Mouse (Mus musculus) intestine, embryonic 16.5 days (tissue): ENCODE measurements around the gene Mefv. TPM values are rescaled to one million over a fixed set of nuclear protein-coding genes. Genes with fewer than 3 reads are reported as not detected.
"Not testable (repeated sequence)": the region's sequence is repeated elsewhere in the genome, so short reads cannot be mapped to it uniquely, and the experiment has no call there.

ENCODE experiments used
- ATAC-seq: fragments of 200-750 bp; cut with Nextera tagmentation; 2 replicates; pipeline ENCODE4 v1.8.0; 2017; ENCODE audit warnings: moderate TSS enrichment, moderate library complexity
- H3K27ac ChIP-seq: fragments of 300-500 bp; sonication (generic); 2 replicates; pipeline ENCODE4 v1.5.1; 2014; ENCODE audit warnings: mild to moderate bottlenecking, low read length
- H3K27me3 ChIP-seq: fragments of 300-500 bp; sonication (generic); replicated peaks from 2 replicates; pipeline ENCODE4 v1.6.1; 2014; ENCODE audit warnings: low read length, control low read depth, mixed read lengths; ENCODE audit not compliant: control insufficient read depth, insufficient read depth
- H3K36me3 ChIP-seq: fragments of 300-500 bp; sonication (generic); 2 replicates; pipeline ENCODE4 v1.6.1; 2014; ENCODE audit warnings: low read length, control low read depth; ENCODE audit not compliant: control insufficient read depth, insufficient read depth
- H3K4me1 ChIP-seq: fragments of 300-500 bp; sonication (generic); 2 replicates; pipeline ENCODE4 v1.6.1; 2014; ENCODE audit warnings: low read length, control low read depth, mixed read lengths; ENCODE audit not compliant: control insufficient read depth, insufficient read depth
- H3K4me2 ChIP-seq: fragments of 300-500 bp; sonication (generic); 2 replicates; pipeline ENCODE4 v1.6.1; 2014; ENCODE audit warnings: low read depth, low read length, control low read depth
- H3K4me3 ChIP-seq: fragments of 300-500 bp; sonication (generic); 2 replicates; pipeline ENCODE4 v1.5.1; 2014; ENCODE audit warnings: mild to moderate bottlenecking, low read length
- H3K9ac ChIP-seq: fragments of 300-500 bp; sonication (generic); 2 replicates; pipeline ENCODE4 v1.6.1; 2014; ENCODE audit warnings: low read depth, low read length
- H3K9me3 ChIP-seq: fragments of 300-500 bp; sonication (generic); 2 replicates; pipeline ENCODE4 v1.6.1; 2016; ENCODE audit warnings: low read length, control low read depth; ENCODE audit not compliant: control insufficient read depth
- WGBS: fragments of 180-500 bp; shearing (Covaris S2); extraction: QIAGEN DNeasy Blood & Tissue Kit; methylation state at CpG from one replicate; pipeline ENCODE4 v1.1.7; 2014; 5-methylcytosine and 5-hydroxymethylcytosine counted together
- polyA plus RNA-seq: library from polyadenylated mRNA; unstranded; fragments of >200 nt; fragmentation: Nextera tagmentation; extraction: Ambion mirVana; gene quantifications from 2 replicates; pipeline ENCODE4 v1.2.1, GENCODE M21; 2015

Gene Mefv
- polyA plus RNA-seq, 1 experiment from 2014 or later: 0.12 TPM

- Histone ChIP-seq H3K9me3 (no peaks in the 10 kb centered on the region), H3K36me3 (no peaks in the 10 kb centered on the region), H3K9ac (no peak overlapping the region), H3K4me3 (no peak overlapping the region), H3K27me3 (no peaks in the 10 kb centered on the region; the same call in 1 of the 2 replicates), H3K4me1 (no peaks in the 10 kb centered on the region), H3K4me2 (no peak overlapping the region), H3K27ac (no peak overlapping the region)
- WGBS: 82% methylated on average over 3 of the region's 3 CpGs
- no peak for ATAC-seq
Measured at GRCm38 (mm10) chr16:3723231-3723630, 5.3 kb upstream of the Mefv start.

GRCm38 (mm10) chr16:3714731-3715130 is 3.2 kb downstream of the Mefv start:
- Histone ChIP-seq H3K27me3 (no peaks in the 10 kb centered on the region; the same call in 1 of the 2 replicates), H3K4me3 (no peak overlapping the region), H3K4me2 (no peak overlapping the region), H3K4me1 (no peaks in the 10 kb centered on the region), H3K36me3 (no peaks in the 10 kb centered on the region), H3K9ac (no peak overlapping the region), H3K27ac (no peak overlapping the region), H3K9me3 (no peaks in the 10 kb centered on the region)
- ATAC-seq: no peak
- 89% methylated on average over 2 of the region's 2 CpGs for WGBS

- no peak for ATAC-seq
- WGBS: 84% methylated on average over 6 of the region's 6 CpGs
- Histone ChIP-seq H3K27ac (no peak overlapping the region), H3K4me2 (no peak overlapping the region), H3K9me3 (no peaks in the 10 kb centered on the region), H3K27me3 (no peaks in the 10 kb centered on the region), H3K4me3 (no peak overlapping the region), H3K4me1 (no peaks in the 10 kb centered on the region), H3K9ac (no peak overlapping the region), H3K36me3 (no peaks in the 10 kb centered on the region)
Measured at GRCm38 (mm10) chr16:3706680-3707079, 11.2 kb downstream of the Mefv start.

GRCm38 (mm10) chr16:3700893-3701292 is 17.0 kb downstream of the Mefv start:
- no peak overlapping the region for H3K4me3 ChIP-seq
- H3K9ac ChIP-seq: no peak overlapping the region
- no peak overlapping the region for H3K4me2 ChIP-seq
- H3K27me3 ChIP-seq: no peaks in the 10 kb centered on the region
- no peaks in the 10 kb centered on the region for H3K9me3 ChIP-seq
- H3K4me1 ChIP-seq: no peaks in the 10 kb centered on the region
- no peak for ATAC-seq
- WGBS: 74% methylated on average over 1 of the region's 1 CpGs
- no peaks in the 10 kb centered on the region for H3K36me3 ChIP-seq
- no peak overlapping the region for H3K27ac ChIP-seq

GRCm38 (mm10) chr16:3699281-3699680 is 18.6 kb downstream of the Mefv start:
- Histone ChIP-seq H3K4me3 (no peak overlapping the region), H3K4me2 (no peak overlapping the region), H3K27me3 (no peaks in the 10 kb centered on the region), H3K27ac (no peak overlapping the region), H3K9ac (no peak overlapping the region), H3K4me1 (no peaks in the 10 kb centered on the region), H3K9me3 (no peaks in the 10 kb centered on the region), H3K36me3 (no peaks in the 10 kb centered on the region)
- ATAC-seq: no peak
- WGBS: 78% methylated on average over 8 of the region's 8 CpGs

- H3K27ac ChIP-seq, H3K4me2 ChIP-seq, ATAC-seq, H3K36me3 ChIP-seq, H3K4me3 ChIP-seq, H3K9me3 ChIP-seq, H3K4me1 ChIP-seq, H3K27me3 ChIP-seq, H3K9ac ChIP-seq: not testable (repeated sequence)
- WGBS: 51% methylated on average over 20 of the region's 20 CpGs
Measured at GRCm38 (mm10) chr16:3689608-3690007, 28.3 kb downstream of the Mefv start.

Other genes starting within 250 kb of the Mefv start
- not detected in 2 replicates for gene Olfr161, start 127.1 kb downstream of the Mefv start, polyA plus RNA-seq
- 35.3 and 35.8 TPM in 2 replicates for gene Zfp263, start 26.0 kb upstream of the Mefv start, polyA plus RNA-seq
- not detected in 2 replicates for gene Olfr15, start 112.8 kb upstream of the Mefv start, polyA plus RNA-seq
- gene Zfp174, start 129.2 kb upstream of the Mefv start, polyA plus RNA-seq: 0.65 and 0.82 TPM in 2 replicates
- 43.3 and 44.1 TPM in 2 replicates for gene Naa60, start 154.3 kb upstream of the Mefv start, polyA plus RNA-seq
- 3.6 and 4.3 TPM in 2 replicates for gene Zfp597, start 166.5 kb upstream of the Mefv start, polyA plus RNA-seq
- gene Gm20695, start 166.6 kb upstream of the Mefv start, polyA plus RNA-seq: 0.32 and 0.95 TPM in 2 replicates
- gene 1700037C18Rik, start 190.6 kb upstream of the Mefv start, polyA plus RNA-seq: 5.3 and 7.1 TPM in 2 replicates
- gene Cluap1, start 190.7 kb upstream of the Mefv start, polyA plus RNA-seq: 16.2 and 16.6 TPM in 2 replicates